Mouse (Mus musculus): ENCODE measurements around the gene Cct5.
A peak's percentile ranks its signal among the peaks of the same experiment; 100 is the strongest.

DNA sequence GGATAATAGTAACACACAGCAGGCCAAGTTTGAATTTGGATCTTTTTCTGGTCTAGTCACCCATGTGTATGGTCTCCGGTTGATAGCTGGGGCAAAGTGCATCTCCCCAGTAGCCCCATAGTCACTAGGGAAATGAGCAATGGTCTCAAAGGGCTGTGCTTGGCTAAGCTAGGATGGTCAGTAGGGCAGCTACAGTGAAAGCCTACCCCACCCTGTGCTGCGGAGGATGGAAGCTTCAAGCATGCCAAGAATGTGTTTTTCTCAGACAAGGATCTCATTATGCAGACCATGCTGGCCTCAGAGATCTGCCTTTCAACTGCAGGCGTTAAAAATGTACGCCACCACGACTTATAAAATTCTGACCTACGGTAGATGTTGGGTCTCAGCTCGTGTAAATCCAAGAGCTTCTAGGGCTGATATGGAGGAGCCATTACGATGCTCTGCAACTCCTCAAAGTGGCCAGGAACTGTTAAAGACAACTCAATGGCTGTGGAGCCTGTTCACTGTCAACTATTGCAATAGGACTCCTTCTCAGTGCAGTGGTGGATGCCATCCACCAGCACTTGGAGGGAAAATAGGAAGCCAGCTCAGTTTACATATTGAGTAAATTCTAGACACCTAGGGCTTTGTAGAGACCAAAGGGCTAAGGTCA is 12.5 kb downstream of the Cct5 start:
- no peak for TF ChIP-seq ZKSCAN1 (IDR thresholded peaks at IDR 0.05; ENCODE audit: low read depth, low read length)
- TF ChIP-seq CTCF (IDR thresholded peaks at IDR 0.05 in 2 of 3, conservative IDR thresholded peaks at IDR 0.05 in 1 of 3; ENCODE audit: control insufficient read depth in 1 of 3, insufficient read depth in 1 of 3, low read depth in 2 of 3, low read length in 3 of 3, poor library complexity in 1 of 3, severe bottlenecking in 1 of 3): no peak
- peak in 1 of 2 experiments; percentile 52; a peak in 1 of 4 replicates for TF ChIP-seq POLR2A (IDR thresholded peaks at IDR 0.05; ENCODE audit: control insufficient read depth in 1 of 2, insufficient read depth in 1 of 2, low read depth in 1 of 2, low read length in 2 of 2, poor library complexity in 1 of 2)

Measured in MEL (cell line).